Mouse (Mus musculus): Measurements from ENCODE around the gene Tlx1.

- TF ChIP-seq CTCF (IDR thresholded peaks at IDR 0.05; ENCODE audit: low read depth) (no peak), EP300 (optimal IDR thresholded peaks at IDR 0.05) (no peak)
Measured at GRCm38 (mm10) chr19:45106689-45107088, 43.8 kb upstream of the Tlx1 start.
